Mouse (Mus musculus) thymus, adult 2 months (tissue): ENCODE measurements around the gene Supt3. TPM values are rescaled to one million over a fixed set of nuclear protein-coding genes. Genes with fewer than 3 reads are reported as not detected.

Experiments
- DNase-seq: peaks from one replicate; pipeline ENCODE4 v3.0.0; 2021
- H3K27ac ChIP-seq: fragments of 200-500 bp; 2 replicates; pipeline ENCODE4 v1.5.1; 2012; ENCODE audit warnings: low read length, control low read depth; ENCODE audit not compliant: control insufficient read depth, insufficient read depth
- H3K27me3 ChIP-seq: fragments of 200-500 bp; 2 replicates; pipeline ENCODE4 v1.6.1; 2012; ENCODE audit warnings: mild to moderate bottlenecking, low read length, moderate library complexity, mixed read lengths; ENCODE audit not compliant: control insufficient read depth, insufficient read depth
- H3K36me3 ChIP-seq: fragments of 200-500 bp; 2 replicates; pipeline ENCODE4 v1.6.1; 2012; ENCODE audit warnings: mild to moderate bottlenecking, low read length, moderate library complexity; ENCODE audit not compliant: control insufficient read depth, insufficient read depth
- H3K4me1 ChIP-seq: fragments of 200-500 bp; replicated peaks from 2 replicates; pipeline ENCODE4 v1.6.1; 2012; ENCODE audit warnings: low read length; ENCODE audit not compliant: control insufficient read depth, insufficient read depth
- H3K4me3 ChIP-seq: fragments of 200-500 bp; 2 replicates; pipeline ENCODE4 v1.5.1; 2012; ENCODE audit warnings: mild to moderate bottlenecking, low read length, control low read depth, moderate library complexity; ENCODE audit not compliant: control insufficient read depth, insufficient read depth
- CTCF ChIP-seq: fragments of 200-500 bp; IDR thresholded peaks from 2 replicates; pipeline ENCODE4 v1.5.1; 2012; ENCODE audit warnings: mild to moderate bottlenecking, control low read depth, low read length, moderate library complexity, borderline replicate concordance; ENCODE audit not compliant: control insufficient read depth, poor library complexity, insufficient read depth; ENCODE audit errors: extremely low read depth
- POLR2A ChIP-seq: fragments of 200-500 bp; IDR thresholded peaks from 2 replicates; pipeline ENCODE4 v1.6.1; 2012; ENCODE audit warnings: mild to moderate bottlenecking, low read length, control low read depth, moderate library complexity; ENCODE audit not compliant: control insufficient read depth, poor library complexity, insufficient read depth; ENCODE audit errors: extremely low read depth
- WGBS: fragments of 180-500 bp; shearing (Covaris S2); methylation state at CpG from one replicate; pipeline ENCODE4 v1.1.7; 2018; 5-methylcytosine and 5-hydroxymethylcytosine counted together
- polyA plus RNA-seq: library from polyadenylated mRNA; depleted of rRNA; stranded (reverse); fragments of >200 nt; gene quantifications from 2 replicates; pipeline ENCODE4 v1.2.3, GENCODE M21; 2012

The Supt3 gene
- polyA plus RNA-seq, 1 experiment: 4.8 TPM

DNA sequence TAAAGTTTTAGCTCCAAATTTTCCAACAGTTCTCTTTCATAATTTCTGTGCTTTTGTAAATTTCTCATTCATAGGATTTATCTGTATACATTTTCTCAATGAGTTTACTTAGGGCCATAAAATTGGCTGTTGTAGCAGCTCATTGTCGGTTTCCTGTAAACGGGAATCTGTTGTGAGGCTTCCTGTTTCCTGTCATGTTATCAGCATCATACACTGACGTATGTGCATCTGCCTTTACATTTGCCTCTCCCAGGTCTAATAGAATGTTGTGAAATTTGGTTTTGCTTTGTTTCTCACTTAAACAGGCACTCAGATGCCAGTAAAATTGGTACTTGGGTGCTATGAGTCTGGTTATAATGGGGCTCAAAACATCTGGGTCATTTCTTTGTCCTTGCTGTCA is 338.4 kb downstream of the Supt3 start:
- Histone ChIP-seq H3K36me3 (no peaks in the 10 kb centered on the region), H3K27ac (no peak overlapping the region), H3K4me3 (no peak overlapping the region), H3K27me3 (no peaks in the 10 kb centered on the region), H3K4me1 (peaks cover 16% of the 10 kb centered on the region)
- no peak for TF ChIP-seq CTCF
- no peak for TF ChIP-seq POLR2A
- 25% methylated on average over 3 of the region's 3 CpGs for WGBS
- no peak for DNase-seq

DNA sequence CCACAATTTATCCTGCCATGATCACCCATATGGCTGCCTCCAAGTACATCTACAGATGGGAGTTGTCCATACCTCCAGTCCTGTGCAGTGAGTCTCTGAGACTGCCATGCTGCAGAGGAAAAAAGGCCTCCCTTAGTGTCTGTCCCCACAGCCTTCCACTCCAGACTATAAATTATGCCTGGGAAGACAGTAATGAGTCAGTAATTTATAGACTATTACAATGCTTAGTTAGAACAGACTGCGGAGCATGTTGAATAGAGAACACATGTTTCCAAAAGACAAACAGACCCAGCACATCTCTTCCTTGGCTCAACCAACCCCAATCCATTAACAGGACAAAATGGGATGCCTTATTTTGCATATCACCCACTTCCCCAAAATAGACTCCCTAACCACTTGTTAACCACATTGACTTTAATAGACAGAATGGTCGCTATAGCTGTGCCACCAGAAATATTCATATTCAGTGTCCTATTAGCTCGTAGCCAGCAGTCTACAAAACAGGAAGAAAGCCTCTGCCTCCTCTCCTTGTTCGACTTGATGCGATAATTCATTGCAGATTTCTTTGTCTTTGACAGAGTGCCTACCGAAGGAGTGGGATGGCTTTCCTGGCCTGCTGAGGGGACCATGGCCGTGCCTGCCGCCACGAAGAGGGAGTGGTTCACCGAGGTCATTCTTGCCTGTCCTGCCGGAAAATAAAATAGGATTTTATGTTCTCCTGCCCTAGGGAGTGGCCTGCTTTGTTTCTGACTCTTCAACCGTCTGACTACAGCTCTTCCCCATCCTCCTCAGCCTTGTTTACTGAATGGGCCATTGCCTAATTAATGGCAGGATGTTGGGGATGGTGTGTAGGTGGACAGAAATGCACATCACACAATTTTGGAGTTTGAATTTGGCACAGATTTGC is 341.9 kb downstream of the Supt3 start:
- peak; percentile 5 for DNase-seq
- H3K4me1 ChIP-seq: peaks cover 18% of the 10 kb centered on the region
- H3K27ac ChIP-seq: peak overlapping the region; percentile 100
- no peaks in the 10 kb centered on the region for H3K27me3 ChIP-seq
- no peak overlapping the region for H3K4me3 ChIP-seq
- no peak for TF ChIP-seq POLR2A
- TF ChIP-seq CTCF: no peak
- WGBS: 50% methylated on average over 12 of the region's 12 CpGs
- no peaks in the 10 kb centered on the region for H3K36me3 ChIP-seq

DNA sequence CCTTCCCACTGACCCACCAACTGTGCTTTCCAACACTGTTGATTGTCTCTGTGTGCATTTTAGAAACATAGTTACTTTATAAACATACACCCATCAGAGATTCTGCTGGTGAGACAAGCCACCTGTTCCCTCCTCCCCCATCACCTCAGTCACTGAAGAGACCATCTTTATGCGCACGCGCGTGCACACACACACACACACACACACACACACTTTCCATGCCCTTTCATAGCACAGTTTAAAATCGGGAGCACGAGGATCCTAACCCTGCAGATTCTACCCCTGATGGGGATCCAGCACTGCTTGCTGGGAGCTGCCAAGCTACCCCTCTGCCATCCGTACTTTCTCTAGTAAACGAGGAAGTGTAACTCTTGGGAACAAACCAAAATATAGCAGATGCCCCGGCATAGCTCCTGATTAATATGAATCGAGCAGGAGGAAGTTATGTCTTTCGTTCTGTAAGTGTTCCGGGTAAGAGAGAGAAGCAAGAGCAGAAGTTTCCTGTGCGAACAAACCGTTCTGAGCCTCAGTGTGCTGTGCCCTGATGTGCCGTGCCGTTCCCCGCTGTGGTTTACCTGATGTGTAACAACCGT is 342.8 kb downstream of the Supt3 start:
- Histone ChIP-seq H3K4me3 (peak overlapping the region; percentile 55), H3K4me1 (peaks cover 18% of the 10 kb centered on the region), H3K27ac (peak overlapping the region; percentile 100), H3K36me3 (no peaks in the 10 kb centered on the region), H3K27me3 (no peaks in the 10 kb centered on the region)
- TF ChIP-seq POLR2A: no peak
- TF ChIP-seq CTCF: no peak
- peak; percentile 61 for DNase-seq
- WGBS: 12% methylated on average over 18 of the region's 18 CpGs

DNA sequence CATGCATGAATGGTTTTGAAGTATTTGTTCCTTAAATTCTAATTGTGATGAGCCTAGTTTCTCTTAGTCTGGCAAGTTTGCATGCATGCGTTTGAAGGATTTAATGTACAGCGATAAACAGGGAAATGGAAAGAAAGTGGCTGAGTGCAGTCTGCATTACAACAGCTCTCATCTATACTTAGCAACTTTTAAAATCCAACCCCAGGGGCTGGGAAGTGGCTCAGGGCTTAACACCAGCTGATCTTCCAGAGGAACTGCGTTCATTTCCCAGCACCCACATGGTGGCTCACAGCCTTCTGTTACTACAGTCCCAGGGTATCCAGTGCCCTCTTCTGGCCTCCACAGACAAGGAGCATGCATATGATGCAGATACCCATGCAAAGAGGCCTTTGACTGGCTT is 346.9 kb downstream of the Supt3 start:
- Histone ChIP-seq H3K36me3 (no peaks in the 10 kb centered on the region), H3K4me3 (no peak overlapping the region), H3K4me1 (peaks cover 7% of the 10 kb centered on the region), H3K27me3 (no peaks in the 10 kb centered on the region), H3K27ac (no peak overlapping the region)
- WGBS: 95% methylated on average over 3 of the region's 3 CpGs
- TF ChIP-seq POLR2A: no peak
- TF ChIP-seq CTCF: no peak
- no peak for DNase-seq

DNA sequence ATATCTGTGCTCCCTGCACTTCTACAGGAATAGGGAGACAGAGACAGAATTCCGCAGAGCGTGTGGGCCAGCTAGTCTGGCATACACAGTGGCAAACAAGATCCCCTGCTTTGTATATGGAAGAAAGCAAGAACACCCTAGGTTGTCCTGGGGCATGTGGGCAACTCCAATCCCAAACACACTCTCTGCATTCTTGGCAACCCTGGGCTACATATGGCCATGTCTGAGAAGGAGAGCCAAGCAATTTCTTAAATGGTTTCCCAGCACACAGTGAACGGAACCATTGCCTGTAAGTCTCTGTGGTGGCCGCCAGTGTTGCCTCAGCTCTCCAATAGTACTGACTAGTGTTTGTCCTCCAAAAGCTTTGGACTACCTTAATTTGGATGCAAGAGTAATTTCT is 351.7 kb downstream of the Supt3 start:
- H3K4me3 ChIP-seq: no peak overlapping the region
- no peak overlapping the region for H3K27ac ChIP-seq
- TF ChIP-seq POLR2A: no peak
- no peak for TF ChIP-seq CTCF
- H3K27me3 ChIP-seq: no peaks in the 10 kb centered on the region
- H3K4me1 ChIP-seq: no peaks in the 10 kb centered on the region
- DNase-seq: no peak
- WGBS: 98% methylated on average over 4 of the region's 4 CpGs
- no peaks in the 10 kb centered on the region for H3K36me3 ChIP-seq

DNA sequence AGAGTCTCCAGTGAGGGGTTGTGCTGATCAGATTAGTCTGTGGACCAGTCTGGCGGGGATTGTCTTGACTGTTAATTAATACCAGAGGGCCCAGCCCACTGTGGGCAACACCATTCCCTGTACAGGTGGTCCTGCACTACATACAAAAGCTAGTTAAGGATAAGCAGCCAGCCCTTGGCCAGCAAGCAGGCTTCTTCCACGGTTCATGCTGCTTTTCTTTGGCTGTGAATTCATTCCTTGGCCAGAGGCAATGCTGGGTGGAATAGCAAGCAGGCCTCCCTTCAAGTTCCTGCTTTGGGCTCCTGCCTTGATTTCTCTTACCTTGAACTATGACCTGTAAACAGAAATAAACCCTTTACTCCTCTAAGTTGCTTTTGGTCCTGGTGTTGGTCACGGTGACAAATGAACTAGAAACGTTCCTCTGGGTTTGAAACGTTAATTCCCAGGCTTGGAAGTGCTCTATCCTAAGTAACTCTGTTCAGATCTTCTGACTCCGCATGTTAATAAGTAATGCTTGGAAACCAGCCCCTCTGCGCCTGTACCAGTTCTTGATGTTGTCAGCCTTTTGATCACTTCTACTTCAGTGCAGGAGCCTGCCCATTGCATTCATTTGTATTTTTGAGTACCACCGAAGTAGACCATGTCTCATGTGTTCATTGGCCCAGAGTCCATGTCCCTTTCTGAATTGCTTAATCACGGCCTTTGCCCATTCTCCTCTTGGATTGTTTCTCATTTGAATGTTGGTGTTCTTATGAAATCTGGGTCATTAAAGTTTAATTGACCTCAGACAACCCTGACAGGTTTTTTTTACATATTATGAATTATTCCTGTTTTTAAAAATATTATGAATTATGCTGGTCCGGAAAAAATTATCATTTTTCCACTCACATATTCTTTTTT is 356.8 kb downstream of the Supt3 start:
- Histone ChIP-seq H3K4me3 (no peak overlapping the region), H3K36me3 (no peaks in the 10 kb centered on the region), H3K27me3 (no peaks in the 10 kb centered on the region), H3K27ac (no peak overlapping the region), H3K4me1 (no peaks in the 10 kb centered on the region)
- TF ChIP-seq CTCF (no peak), POLR2A (no peak)
- DNase-seq: no peak
- 95% methylated on average over 10 of the region's 10 CpGs for WGBS
